Mouse (Mus musculus): Measurements from ENCODE around the gene Col2a1. TPM values are rescaled to one million over a fixed set of nuclear protein-coding genes. Genes with fewer than 3 reads are reported as not detected.
A peak's percentile ranks its signal among the peaks of the same experiment; 100 is the strongest.

Col2a1 gene
- total RNA-seq, 1 experiment from 2014 or later = not detected

GRCm38 (mm10) chr15:97970299-97970698 lies 34.2 kb downstream of the Col2a1 start:
- no peak; the same call in 1 of the 2 replicates for ATAC-seq (ENCODE audit: extremely low read depth, insufficient number of reproducible peaks, low FRiP score, poor library complexity, severe bottlenecking)

GRCm38 (mm10) chr15:97965311-97966045 lies 39.0 kb downstream of the Col2a1 start:
- ATAC-seq (ENCODE audit: extremely low read depth, insufficient number of reproducible peaks, low FRiP score, poor library complexity, severe bottlenecking) = no peak

- no peak for ATAC-seq (ENCODE audit: extremely low read depth, insufficient number of reproducible peaks, low FRiP score, poor library complexity, severe bottlenecking)
Observed at GRCm38 (mm10) chr15:97964836-97965187, 39.7 kb downstream of the Col2a1 start.

- peak; percentile 91 for ATAC-seq (ENCODE audit: extremely low read depth, insufficient number of reproducible peaks, low FRiP score, poor library complexity, severe bottlenecking)
Observed at GRCm38 (mm10) chr15:97963989-97964835, 40.3 kb downstream of the Col2a1 start, which contains the start of gene Tmem106c. Tmem106c (plus strand) TSS chr15:97964200.

GRCm38 (mm10) chr15:97963329-97963988 lies 41.0 kb downstream of the Col2a1 start:
- ATAC-seq (ENCODE audit: extremely low read depth, insufficient number of reproducible peaks, low FRiP score, poor library complexity, severe bottlenecking) = no peak

- ATAC-seq (ENCODE audit: extremely low read depth, insufficient number of reproducible peaks, low FRiP score, poor library complexity, severe bottlenecking) = no peak
Observed at GRCm38 (mm10) chr15:97956416-97956815, 48.1 kb downstream of the Col2a1 start.

- ATAC-seq (ENCODE audit: extremely low read depth, insufficient number of reproducible peaks, low FRiP score, poor library complexity, severe bottlenecking) = no peak
Observed at GRCm38 (mm10) chr15:97955742-97956141, 48.8 kb downstream of the Col2a1 start.

- no peak for ATAC-seq (ENCODE audit: extremely low read depth, insufficient number of reproducible peaks, low FRiP score, poor library complexity, severe bottlenecking)
Observed at GRCm38 (mm10) chr15:97955286-97955685, 49.2 kb downstream of the Col2a1 start.

GRCm38 (mm10) chr15:97954671-97955070 lies 49.8 kb downstream of the Col2a1 start:
- no peak for ATAC-seq (ENCODE audit: extremely low read depth, insufficient number of reproducible peaks, low FRiP score, poor library complexity, severe bottlenecking)

GRCm38 (mm10) chr15:97952889-97953189 lies 51.7 kb downstream of the Col2a1 start:
- no peak for ATAC-seq (ENCODE audit: extremely low read depth, insufficient number of reproducible peaks, low FRiP score, poor library complexity, severe bottlenecking)

- ATAC-seq (ENCODE audit: extremely low read depth, insufficient number of reproducible peaks, low FRiP score, poor library complexity, severe bottlenecking) = peak; percentile 51
Observed at GRCm38 (mm10) chr15:97952137-97952888, 52.2 kb downstream of the Col2a1 start.

GRCm38 (mm10) chr15:97950240-97950639 lies 54.3 kb downstream of the Col2a1 start:
- ATAC-seq (ENCODE audit: extremely low read depth, insufficient number of reproducible peaks, low FRiP score, poor library complexity, severe bottlenecking) = no peak

GRCm38 (mm10) chr15:97949706-97950105 lies 54.8 kb downstream of the Col2a1 start:
- no peak for ATAC-seq (ENCODE audit: extremely low read depth, insufficient number of reproducible peaks, low FRiP score, poor library complexity, severe bottlenecking)

- no peak for ATAC-seq (ENCODE audit: extremely low read depth, insufficient number of reproducible peaks, low FRiP score, poor library complexity, severe bottlenecking)
Observed at GRCm38 (mm10) chr15:97948720-97949119, 55.8 kb downstream of the Col2a1 start.

- ATAC-seq (ENCODE audit: extremely low read depth, insufficient number of reproducible peaks, low FRiP score, poor library complexity, severe bottlenecking) = no peak
Observed at GRCm38 (mm10) chr15:97945656-97946315, 58.7 kb downstream of the Col2a1 start.

- no peak for ATAC-seq (ENCODE audit: extremely low read depth, insufficient number of reproducible peaks, low FRiP score, poor library complexity, severe bottlenecking)
Observed at GRCm38 (mm10) chr15:97944919-97945574, 59.4 kb downstream of the Col2a1 start.

GRCm38 (mm10) chr15:97943356-97943755 lies 61.1 kb downstream of the Col2a1 start:
- no peak for ATAC-seq (ENCODE audit: extremely low read depth, insufficient number of reproducible peaks, low FRiP score, poor library complexity, severe bottlenecking)

GRCm38 (mm10) chr15:97942538-97942937 lies 62.0 kb downstream of the Col2a1 start:
- ATAC-seq (ENCODE audit: extremely low read depth, insufficient number of reproducible peaks, low FRiP score, poor library complexity, severe bottlenecking) = no peak
